Mouse (Mus musculus) megakaryocyte, adult 5-6 weeks (primary cell): ENCODE results near the gene Gm9817. TPM values are rescaled to one million over a fixed set of nuclear protein-coding genes. Genes with fewer than 3 reads are reported as not detected.
"Not testable (repeated sequence)": the region's sequence is repeated elsewhere in the genome, so short reads cannot be mapped to it uniquely, and the experiment has no call there.

Experiments
- ATAC-seq: 2 replicates; pipeline ENCODE4 v1.8.0; 2016; ENCODE audit warnings: mild to moderate bottlenecking, inconsistent platforms; ENCODE audit not compliant: poor library complexity, severe bottlenecking
- total RNA-seq, 2 experiments: library from RNA; stranded (forward) in 1 of 2; stranded (reverse) in 1 of 2; fragments of 153-499, 151-499 nt in 1 of 2; fragments of 221-1000, 200-1000 nt in 1 of 2; gene quantifications; 2 replicates each; pipeline versions ENCODE4 v1.2.3 to v1.2.4; 2015 to 2017

Gene Gm9817
- total RNA-seq (2015) (not detected in 2 replicates), total RNA-seq (2017) (0.07 TPM in 1 of 2 replicates, not detected in the other)

DNA sequence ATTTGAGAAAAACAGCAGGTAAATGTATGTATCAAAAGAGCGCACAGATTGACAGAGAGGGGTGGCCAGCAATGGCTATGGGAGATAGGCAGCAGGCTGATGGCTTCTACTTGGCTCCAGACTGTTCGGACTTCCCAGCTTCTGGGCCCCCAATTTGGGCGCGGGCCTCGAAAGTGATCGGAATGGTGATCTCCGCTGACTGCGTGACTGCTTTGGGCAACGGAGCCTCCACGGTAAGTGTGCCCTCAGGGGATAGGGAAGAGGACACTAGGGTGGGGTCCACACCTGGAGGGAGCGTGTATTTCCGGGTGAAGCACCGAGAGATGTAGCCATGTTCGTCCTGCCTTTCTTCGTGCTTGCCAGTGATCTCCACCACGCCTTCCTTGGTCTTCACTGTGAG is at the start of gene Gm9817:
Gm9817 (plus strand) TSS at position 301 of the 400 bp plus-strand sequence.
- not testable (repeated sequence) for ATAC-seq

DNA sequence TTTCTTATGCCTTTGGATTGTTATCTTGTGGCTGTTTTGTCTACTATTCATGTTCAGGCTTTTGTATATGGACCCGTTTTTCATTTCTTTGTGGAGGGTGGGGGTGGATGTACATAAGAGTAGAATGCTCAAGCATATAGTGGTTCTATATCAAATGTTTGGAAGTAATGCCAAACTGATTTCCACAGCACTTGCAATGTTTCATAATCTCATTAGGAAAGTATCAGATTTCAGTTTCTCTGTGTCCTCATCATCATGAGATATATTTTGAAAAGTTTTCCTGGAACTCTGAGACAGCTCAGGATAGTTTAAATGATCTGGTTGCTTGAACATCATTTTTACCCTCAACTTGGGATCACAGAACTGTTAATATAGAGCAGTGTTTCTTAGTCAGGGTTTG is 48.7 kb upstream of the Gm9817 start:
- ATAC-seq = no peak

DNA sequence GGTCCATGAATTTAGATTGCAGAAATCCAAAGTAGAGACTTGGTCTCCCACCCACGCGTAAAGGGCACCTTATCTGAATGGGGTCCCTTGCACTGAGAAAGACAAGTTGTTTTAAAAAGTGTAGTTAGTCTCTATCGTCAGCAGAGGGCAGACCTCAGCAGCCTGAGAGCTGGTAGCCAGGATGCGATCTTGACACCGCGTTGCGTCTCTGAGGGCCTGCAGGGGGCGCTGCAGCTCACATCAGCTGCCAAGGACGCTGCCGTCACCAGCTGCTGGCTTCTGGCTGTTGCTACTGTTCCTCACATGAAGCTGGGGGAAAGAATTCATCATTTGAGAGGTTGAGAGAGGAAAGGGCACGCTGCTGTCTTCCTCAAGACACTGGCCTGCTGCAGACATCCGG is 47.7 kb upstream of the Gm9817 start:
- ATAC-seq = peak; percentile 100

DNA sequence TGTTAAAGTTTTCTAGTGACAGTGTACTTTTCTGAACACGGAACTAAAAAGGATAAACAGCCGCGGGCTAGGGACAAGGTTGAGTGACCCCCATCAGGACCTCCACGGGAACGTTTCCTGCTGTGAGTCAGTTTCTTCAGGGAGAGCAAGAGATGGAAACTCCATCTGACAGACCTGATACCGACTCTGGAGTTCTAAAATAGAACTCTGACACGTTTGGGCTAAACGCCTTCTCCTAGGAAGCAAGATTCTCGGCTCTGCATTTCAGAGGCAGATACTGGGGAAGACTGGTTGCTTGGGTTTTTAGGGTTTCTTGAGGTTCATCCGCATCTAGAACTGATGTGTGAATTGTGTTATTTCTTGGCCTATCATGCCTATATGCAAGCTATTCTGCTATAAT is 47.2 kb upstream of the Gm9817 start:
- ATAC-seq = no peak

DNA sequence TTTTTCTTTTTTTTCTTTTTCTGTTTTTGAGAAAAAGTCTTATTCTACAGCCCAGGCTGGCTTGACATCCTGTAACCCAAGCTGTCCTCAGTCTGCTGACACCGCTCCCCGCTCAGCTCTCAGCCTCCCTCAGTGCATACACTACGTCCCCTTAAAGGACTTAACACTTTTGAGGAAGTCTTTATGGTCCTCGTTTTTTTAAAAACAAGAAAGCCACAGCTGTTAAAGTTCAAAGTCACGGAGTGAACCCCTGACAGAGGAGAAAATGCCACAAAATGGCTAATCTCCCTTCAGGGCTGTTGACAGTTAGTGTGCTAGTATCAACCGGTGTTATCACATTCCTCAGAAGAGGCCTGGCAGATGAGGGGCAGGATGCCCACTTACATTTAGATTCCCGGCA is 46.7 kb upstream of the Gm9817 start:
- 0 out of 2 replicates have a peak, but pooled peaks have one; percentile 36 for ATAC-seq

DNA sequence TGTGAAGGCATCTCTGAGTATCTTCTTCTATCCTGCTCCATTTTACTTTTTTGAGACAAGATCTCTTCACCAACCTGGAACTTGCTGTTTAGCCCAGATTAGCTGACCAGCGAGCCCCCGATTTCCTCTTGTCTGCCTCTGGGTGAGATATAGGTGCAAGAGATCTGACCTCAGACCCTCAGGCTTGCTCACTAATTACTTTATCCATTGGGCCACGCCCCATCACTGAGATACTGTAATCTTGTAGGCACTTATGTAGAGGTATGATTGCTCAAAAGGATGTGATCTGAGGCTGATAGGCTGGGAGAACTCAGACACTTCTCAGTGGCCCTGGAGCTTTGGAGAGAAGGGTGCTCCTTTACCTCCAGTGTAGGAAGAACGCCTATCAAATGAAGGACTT is 46.0 kb upstream of the Gm9817 start:
- no peak; the same call in 1 of the 2 replicates for ATAC-seq

DNA sequence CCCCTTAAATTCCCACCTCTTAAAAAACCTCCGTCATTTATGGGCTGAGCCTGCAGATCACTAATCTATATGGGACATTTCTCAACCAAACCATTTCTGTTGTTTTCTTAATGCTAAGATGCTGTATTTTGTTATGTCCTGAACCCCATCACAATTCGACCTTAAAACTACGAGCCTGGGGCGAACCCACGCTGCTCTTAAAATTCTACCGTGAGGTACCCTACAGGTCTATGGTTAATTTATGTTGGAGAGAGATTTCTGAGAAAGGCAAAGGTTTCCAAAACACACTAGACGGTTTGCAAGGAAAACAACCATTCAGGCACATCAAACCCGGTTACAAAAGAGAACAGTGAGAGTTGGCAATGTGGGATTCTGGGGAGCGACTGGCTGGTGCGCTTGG is 45.1 kb upstream of the Gm9817 start:
- no peak for ATAC-seq

DNA sequence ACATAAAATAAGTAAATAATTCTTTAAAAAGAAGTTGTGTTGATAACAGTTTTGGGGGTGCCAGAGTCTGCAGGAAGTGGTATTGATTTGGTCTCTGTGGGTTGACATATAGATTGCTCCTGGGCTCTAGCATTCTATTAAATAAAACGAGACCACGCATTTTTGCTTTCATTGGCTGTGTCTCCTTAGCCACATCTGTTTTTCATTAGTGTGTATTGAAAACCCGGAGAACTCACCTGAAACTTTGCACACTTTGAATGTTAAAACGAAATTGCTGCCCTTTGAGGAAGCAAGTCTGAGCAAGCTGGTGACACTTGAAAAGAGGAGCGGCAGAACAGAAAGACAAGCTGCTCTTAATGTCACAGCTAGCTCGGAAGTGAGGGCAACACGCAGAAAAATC is 43.7 kb upstream of the Gm9817 start:
- no peak for ATAC-seq

DNA sequence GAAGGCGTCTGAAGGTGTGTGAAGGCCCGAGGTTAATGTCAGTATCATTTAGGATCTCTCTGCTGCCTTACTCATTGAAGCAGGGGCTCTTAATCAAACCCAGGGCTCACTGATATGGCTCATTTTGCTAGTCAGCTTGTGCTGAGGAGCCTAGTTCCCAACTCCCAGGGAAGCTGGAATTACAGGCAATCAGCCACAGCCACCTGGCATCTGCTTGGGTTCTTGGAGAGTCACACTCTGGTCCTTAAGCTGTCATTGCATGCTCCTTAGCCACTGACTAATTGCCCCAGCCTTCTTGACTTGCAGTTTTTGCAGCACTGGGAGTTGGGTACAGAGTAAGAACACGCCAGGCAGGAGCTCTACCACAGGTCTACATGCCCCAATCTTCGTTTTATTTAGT is 42.1 kb upstream of the Gm9817 start:
- no peak for ATAC-seq

DNA sequence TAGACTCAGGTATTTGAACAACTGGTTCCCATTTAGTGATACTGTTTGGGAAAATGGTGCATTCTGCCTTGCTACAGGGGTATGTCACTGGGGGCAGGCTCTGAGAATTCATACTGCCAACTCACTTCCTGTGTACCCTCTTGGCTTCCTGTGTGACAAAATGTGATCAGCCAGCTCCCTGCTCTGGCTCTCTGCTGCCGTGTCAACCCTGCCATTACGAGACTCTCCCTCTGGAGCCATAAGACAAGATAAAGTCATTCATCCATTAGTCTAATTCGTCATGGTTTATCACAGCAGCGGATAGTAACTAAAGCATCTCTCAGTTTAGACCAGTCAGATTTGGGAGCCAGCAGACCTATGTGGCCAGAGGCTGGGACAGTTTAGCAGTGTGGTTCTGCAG is 38.3 kb upstream of the Gm9817 start:
- ATAC-seq = no peak

DNA sequence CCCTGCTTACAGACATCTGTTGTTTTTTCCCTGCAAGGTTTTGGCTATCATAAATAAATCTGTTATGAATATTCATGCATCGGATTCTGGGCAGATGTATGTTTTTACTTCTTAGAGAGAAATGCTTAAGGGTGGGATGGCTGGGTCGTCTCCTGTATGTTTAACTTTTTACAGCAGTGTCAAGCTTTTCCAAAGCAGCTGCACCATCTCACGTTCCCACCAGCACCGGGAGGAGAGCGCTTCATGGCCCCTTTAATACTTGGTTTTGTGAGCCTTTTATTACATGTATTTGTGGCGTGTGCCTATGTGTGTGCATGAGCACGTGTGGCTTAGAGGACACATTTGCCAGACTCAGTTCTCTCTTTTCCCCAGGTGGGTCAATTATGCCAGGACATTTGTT is 37.8 kb upstream of the Gm9817 start:
- ATAC-seq = no peak

DNA sequence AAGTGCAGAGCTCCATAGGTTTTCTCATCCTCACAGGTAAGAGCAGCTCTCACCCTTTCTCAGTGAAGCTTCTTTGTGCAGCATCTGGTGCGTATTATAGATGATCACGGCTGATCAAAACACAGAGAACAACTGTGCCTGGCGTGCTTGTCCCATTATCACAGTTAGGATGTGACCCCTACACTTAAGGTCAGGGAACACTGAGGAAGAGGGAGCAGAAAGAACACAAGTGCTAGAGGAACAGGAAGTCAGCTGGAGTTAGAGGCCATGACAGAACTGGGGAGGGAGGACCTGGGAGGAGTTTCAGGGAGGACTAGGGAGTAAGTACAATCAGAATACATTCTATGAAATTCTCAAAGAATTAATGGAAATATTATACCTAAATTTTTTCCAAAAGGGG is 35.0 kb upstream of the Gm9817 start:
- no peak for ATAC-seq

DNA sequence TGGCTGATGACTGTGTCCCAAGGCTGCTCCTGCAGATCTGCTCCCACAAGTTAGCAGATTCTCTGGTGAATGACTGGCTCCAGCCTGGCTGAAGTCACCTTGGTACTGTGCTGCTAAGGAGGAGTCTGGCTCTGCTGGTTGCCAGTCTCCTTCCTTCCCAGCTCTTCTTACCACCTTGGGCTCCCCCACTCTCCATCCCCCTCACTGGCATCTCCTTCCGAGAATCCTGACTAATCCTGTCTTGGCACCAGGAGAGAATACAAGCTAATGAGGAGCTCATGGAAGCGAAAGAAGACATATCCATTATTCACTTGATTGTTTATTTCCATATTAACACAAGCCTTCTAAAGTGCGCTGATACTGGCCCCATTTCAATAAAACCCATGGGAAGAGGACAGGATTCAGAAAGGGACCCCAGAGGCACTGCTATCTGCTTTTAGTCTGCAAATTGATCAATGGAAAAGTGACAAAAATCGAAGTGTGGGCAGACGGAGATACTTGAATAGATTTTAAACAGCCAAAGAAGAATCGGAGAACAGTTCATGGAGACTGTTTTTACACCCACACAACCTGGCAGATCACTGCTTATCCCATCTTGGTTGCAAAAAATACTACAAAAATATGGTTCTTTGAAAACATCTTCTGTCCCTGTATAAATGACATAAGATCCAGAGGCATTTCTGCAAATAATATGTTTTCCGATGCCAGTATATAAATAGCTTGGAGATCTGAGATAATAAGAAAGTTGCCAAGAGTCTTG is 29.1 kb upstream of the Gm9817 start:
- ATAC-seq = no peak

DNA sequence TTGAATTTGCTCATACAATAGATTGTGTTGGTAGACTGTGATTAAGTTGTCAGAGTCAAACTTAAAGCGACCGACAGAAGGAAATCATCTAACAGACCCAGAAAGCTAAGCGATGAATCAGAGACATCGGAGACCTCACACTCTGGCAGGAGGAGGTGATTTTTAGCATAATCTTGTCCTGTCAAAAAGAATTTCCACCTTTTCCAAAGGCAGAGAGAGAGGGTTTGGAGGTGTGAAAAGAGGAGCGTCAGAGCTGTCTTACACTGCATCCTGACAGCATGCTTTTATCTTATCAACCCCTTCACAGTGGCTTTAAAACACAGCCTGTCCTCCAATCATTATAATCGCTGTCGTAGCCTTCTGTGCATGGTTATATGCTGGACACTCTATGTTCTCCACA is 25.7 kb upstream of the Gm9817 start:
- ATAC-seq = no peak

DNA sequence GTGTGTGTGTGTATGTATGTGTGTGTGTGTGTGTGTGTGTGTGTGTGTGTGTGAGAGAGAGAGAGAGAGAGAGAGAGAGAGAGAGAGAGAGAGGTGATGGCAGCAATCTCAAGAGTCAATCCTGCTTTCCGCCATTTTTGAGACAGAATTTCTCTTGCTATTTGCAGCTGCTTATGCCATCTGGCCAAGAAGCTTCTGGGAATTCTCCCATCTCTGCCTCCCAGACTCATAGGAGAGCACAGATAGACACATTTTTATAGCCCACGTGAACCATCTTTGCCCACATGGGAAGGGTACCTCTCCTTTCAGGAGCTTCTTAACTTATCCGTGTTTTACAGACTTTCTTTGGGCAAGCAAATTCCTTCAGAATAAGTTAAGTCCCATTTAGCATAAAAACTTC is 24.6 kb upstream of the Gm9817 start:
- no peak for ATAC-seq

DNA sequence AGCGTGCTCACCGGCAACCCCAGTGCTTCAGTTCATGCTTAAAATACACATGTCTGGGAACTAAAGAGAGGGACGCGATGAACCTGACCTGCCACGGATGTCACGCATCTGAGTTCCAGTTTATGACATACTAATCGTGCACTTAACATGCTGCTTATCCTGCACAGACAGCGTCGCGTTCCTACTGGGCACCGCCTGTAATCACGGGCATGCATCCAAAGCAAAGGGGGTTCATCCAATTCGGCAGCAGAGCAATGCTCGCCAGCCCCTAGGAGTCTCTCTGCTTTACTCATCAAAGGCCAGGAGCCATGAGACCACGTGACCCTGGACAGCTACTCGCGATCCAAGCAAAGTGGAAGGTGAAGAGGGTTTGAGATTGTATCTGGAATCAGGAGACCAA is 19.3 kb upstream of the Gm9817 start:
- ATAC-seq = no peak

DNA sequence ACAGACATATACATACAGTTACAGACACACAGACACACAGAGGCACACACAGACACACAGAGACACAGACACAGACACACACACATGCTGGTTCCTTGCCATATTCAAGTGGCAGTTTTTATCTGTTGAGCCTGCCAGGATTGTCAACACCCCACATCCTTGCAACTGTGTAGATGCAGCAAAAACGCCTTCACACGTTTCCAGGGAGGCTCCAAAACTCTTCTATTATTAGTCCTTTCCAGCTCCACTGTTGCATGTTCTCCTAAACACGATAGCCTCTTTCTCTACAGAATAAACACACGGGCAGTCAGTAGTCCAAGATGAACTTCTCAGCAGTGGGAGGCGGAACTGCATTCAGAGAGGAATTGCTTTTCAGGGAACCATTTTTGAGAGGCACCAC is 15.3 kb upstream of the Gm9817 start:
- no peak for ATAC-seq

DNA sequence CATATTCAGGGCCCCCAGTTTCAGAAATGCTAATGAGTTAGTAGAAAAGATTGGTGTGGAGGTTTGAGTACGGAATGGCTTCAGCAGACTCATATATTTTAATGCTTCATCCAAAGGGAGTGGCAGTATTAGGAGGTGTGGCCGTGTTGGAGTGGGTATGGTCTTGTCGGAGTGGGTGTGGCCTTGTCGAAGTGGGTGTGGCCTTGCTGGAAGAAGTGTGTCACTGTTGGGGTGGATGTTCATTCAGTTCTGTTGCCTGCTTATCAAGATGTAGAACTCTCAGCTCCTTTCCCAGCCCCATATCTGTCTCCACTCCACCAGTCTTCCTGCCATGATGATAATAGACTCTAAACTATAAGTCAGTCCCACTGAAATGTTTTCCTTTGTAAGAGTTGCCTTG is 13.5 kb upstream of the Gm9817 start:
- no peak for ATAC-seq

DNA sequence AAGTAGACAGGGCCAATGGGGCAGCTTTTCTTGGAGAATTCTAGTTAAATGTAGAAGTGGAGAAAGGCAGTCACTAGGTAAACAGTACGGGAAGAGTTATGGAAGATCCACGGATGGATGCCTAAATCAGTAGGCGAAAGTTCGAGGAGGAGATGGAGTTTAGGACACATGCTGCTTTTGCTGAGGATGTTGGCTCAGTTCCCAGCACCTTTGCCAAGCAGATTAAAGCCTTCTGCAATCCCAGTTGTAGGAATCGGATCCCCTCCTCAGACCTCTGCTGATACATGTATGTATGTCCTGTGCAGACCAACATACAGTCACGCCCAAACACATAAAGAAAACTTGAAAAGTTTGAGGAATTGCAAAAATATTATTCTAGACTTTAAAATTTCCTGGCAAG is 8.1 kb upstream of the Gm9817 start:
- ATAC-seq = no peak

DNA sequence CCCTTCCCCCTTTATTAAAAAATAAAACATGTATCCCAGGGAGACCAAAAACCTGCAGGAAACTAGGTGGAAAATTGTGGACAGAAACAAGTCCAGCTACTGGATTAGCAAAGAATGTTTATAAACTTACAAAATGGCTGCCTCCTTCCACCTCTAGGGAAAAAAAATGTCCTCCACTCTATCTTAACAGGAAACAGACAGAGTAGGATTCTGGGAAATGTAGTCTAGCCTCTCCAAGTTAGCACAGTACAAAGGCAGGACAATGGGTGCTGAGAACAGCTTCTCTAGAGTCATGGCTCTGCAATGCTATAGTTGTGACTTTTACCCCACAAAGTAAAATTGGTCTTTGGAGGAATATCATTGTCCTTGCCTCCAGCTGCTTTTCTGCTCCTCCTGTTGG is 3.5 kb upstream of the Gm9817 start:
- ATAC-seq = no peak

DNA sequence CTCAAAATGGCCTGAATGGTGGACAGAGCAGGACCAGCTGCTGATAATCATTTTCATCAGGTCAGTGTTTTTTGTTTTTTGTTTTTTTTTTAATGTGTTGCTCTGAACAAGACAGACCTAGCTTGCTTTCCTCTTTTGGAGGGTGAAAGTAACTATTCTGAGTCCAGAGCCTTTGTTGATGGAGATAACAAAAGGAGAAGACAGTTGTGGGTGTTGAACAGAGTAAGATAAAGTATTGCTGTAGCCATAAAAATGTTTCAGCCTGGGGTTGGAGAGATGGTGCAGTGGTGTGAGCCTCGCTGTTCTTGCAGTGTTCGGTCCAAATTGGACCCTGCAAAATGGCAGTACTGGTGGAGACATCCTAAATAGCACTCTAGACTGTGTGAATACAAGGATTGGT is 2.8 kb upstream of the Gm9817 start:
- no peak for ATAC-seq

DNA sequence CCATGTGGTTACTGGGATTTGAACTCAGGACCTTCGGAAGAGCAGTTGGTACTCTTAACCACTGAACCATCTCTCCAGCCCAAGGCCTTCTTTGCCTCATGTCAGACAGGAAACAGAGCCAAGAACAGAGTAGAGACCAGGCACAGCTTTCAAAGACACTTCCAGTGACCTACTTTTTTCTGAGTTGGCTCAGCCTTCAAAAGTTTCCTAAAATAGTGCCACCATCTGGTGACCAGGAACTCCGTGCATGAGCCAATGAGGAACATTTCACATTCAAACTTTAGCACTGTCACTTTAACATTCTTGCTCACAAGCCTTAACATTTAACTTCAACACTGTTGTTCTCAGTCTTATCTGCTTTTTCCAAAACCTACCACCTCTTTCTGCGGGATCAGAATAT is 2.3 kb downstream of the Gm9817 start:
- ATAC-seq = no peak

DNA sequence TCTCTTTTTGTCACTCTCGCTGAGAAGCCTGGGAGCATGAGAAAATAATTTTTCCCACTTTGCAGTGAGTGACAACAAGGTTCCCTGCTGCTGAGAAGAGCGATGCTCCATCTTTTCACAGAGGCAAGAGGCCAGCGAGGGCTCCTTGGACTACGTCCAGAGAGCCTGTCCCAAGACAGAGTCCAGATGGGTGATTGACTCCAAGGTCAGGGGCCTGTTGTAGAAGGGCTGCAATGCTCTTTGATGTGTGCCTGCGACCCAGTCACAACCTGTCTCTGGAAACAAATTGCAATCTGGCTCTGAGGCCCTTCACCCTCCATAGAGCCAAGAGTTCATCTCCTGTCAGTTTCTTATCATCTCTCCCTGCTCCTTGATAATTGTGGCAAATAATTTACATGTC is 5.2 kb downstream of the Gm9817 start:
- no peak for ATAC-seq
